Mouse (Mus musculus): Measurements from ENCODE around the gene Als2cr12.
"Not testable (repeated sequence)": the region's sequence is repeated elsewhere in the genome, so short reads cannot be mapped to it uniquely, and the experiment has no call there.

Gene Als2cr12

GRCm38 (mm10) chr1:58695810-58696209, at the start of gene Als2cr12:
Gene Als2cr12, minus strand, starts transcription at chr1:58695989.
- DNase-seq (ENCODE audit: low spot score in 2 of 2), result not testable (repeated sequence)

DNA sequence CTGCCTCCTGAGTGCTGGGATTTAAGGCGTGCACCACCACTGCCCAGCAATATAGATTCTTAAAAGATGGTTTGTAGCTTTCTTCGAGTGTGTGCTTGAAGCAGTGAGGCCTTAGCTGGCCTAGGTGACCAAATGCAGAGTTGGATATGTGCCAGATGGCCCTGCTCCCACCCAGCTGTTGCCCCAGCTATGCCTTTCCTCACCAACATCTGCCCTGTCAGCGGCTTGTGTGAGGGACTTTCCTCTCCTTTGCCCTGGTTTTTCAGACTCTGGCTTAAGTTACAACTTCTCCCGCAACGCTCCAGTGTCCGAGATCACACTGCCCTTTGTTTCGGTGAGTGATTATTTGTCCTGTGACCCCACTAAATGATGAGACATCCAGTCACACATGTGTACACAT, 48.9 kb upstream of the Als2cr12 start:
- DNase-seq (ENCODE audit: low spot score in 2 of 2), result no peak

DNA sequence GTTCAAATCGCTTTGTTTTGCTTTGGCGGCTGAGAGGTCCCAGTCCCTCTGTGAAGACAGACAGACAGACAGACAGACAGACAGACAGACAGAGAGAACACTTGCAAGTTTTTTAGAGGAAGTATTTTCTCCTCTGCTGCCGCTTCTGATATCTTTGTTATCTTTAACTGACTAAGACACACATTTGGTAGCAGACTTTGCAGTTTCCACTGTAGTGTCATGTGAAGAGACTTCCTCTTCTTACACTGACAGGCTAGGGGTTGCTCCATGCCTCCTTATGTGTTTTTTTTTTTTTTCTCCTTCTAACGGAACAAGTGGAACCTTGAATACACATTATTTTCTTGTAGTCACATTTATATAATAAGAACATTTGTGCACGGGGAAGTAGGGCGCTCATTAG, 47.5 kb upstream of the Als2cr12 start:
- no peak for DNase-seq (ENCODE audit: low spot score in 2 of 2)

DNA sequence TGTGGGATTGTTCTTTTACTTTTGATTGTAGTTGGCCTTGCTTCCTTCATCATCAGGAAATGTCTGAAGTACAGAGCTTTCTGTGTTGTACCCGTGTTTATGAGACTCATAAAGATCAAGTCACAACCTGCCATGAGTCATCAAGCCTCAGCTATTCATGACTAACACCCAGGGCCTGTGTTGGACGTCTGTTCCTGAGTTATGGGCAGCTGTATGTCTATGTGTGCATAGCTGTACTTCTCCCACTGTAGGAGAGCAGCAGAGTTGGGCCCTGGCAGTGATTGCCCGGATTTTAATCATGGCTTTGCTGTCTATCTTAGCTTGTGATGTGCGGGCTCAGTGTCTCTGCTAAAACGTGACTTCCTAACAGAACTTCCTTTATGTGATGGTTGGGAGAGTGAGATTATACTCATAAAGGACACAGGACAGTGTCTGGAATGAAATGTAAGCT, 46.8 kb upstream of the Als2cr12 start:
- DNase-seq (ENCODE audit: low spot score in 2 of 2), result no peak

DNA sequence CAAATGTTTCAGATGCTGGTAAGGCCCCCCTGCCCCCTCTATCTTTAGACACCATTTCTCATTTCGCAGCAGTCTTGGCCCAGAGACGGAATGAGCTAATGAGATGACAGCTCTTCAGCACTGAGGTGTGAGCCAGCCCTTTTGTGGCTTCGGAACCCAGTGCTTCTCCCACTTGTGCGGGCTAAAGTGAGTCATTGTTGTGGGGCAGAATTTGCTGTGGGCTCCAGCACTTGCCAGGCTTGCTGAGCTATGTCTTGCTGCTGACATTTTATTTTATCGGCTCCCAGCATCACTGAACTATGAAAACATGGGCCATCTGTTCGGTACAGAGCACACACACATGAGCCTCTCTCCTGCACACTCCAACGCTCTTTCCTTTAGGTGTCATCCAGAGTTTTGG, 43.7 kb upstream of the Als2cr12 start:
- peak; percentile 82 to 85 for DNase-seq (ENCODE audit: low spot score in 2 of 2)

GRCm38 (mm10) chr1:58736968-58737367, 41.2 kb upstream of the Als2cr12 start:
- peak; percentile 45 to 78 for DNase-seq (ENCODE audit: low spot score in 2 of 2)

DNA sequence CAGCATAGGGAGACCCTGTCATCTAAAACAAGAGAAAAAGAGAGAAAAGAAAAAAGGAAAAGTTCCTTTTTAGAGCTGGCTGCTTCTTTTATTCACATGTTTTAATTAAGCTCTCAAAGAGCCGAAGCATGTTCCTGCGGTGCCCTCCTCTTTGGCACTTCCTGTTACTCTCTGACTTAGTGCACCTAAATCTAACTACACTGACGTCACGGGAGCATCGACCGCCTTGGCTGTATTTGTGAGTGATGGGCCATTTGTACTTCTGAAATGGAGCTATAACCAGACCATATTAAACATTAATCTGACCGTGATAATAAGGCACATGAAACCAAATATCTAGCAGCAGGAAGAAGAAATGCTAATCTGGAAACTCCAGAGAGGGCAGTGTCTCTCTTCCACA, 40.2 kb upstream of the Als2cr12 start:
- DNase-seq (ENCODE audit: low spot score in 2 of 2), result no peak

- no peak for DNase-seq (ENCODE audit: low spot score in 2 of 2)
Measured at GRCm38 (mm10) chr1:58734043-58734920, 38.5 kb upstream of the Als2cr12 start.

DNA sequence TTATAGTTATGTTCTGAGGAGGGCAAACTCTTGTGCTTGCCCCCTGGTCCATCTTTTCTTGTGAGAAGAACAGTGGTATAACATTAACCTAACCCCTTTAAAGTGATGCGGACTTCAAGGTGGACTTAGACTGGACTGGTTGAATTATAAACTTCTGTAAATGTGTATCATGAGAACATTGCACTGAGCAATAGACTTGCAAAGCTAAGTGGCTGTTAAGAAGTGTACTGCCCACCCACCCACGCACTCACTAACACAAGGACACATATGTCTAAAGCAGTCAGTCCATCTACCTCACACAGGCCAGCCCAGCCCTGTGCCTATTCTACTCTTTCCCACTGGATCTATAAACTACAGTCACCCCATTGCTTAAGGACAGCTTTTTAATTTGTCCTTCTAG, 37.8 kb upstream of the Als2cr12 start:
- no peak for DNase-seq (ENCODE audit: low spot score in 2 of 2)

- DNase-seq (ENCODE audit: low spot score in 2 of 2), result no peak
Measured at GRCm38 (mm10) chr1:58728590-58728868, 32.7 kb upstream of the Als2cr12 start.

GRCm38 (mm10) chr1:58727747-58728589, 32.2 kb upstream of the Als2cr12 start:
- DNase-seq (ENCODE audit: low spot score in 2 of 2), result no peak

DNA sequence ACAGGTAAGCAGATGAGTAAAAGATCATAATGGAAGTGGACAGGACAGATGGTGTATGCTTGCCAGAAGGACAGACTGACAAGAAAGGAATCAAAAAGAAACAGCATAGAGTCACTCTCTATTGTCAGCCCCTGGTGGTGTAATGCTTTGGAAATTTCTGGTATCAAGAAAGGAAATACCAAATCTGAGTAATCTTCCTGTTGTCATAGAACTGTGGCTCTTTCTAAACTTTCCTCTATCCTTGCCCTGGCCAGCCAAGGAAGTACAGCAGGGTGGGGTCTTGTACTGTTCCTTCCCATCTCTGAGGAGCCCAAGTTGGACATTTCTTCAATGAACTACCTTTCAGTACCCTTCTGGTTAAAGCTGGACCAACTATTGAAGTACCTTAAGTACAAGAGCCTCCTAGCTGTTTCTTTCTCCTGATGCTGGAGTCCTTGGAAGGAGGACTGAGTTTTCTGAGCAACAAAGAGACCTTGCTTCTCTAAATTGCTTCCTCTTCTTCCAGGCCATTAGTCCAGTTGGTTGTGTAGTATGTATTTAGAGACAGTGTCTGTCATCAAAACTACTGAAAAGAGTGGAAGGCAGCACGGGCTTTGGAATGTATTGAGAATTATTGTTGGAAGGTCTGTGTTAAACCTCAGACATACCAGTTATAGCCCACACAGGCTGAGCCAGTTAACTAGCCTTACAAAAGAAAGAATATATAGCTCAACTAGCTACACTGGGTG, 31.4 kb upstream of the Als2cr12 start:
- no peak for DNase-seq (ENCODE audit: low spot score in 2 of 2)

GRCm38 (mm10) chr1:58725767-58726166, 30.0 kb upstream of the Als2cr12 start:
- no peak for DNase-seq (ENCODE audit: low spot score in 2 of 2)

- no peak for DNase-seq (ENCODE audit: low spot score in 2 of 2)
Measured at GRCm38 (mm10) chr1:58725095-58725494, 29.3 kb upstream of the Als2cr12 start.

GRCm38 (mm10) chr1:58724533-58724932, 28.7 kb upstream of the Als2cr12 start:
- DNase-seq (ENCODE audit: low spot score in 2 of 2), result no peak

- DNase-seq (ENCODE audit: low spot score in 2 of 2), result no peak
Measured at GRCm38 (mm10) chr1:58723809-58724405, 28.1 kb upstream of the Als2cr12 start.

GRCm38 (mm10) chr1:58723062-58723808, 27.4 kb upstream of the Als2cr12 start:
- no peak for DNase-seq (ENCODE audit: low spot score in 2 of 2)

DNA sequence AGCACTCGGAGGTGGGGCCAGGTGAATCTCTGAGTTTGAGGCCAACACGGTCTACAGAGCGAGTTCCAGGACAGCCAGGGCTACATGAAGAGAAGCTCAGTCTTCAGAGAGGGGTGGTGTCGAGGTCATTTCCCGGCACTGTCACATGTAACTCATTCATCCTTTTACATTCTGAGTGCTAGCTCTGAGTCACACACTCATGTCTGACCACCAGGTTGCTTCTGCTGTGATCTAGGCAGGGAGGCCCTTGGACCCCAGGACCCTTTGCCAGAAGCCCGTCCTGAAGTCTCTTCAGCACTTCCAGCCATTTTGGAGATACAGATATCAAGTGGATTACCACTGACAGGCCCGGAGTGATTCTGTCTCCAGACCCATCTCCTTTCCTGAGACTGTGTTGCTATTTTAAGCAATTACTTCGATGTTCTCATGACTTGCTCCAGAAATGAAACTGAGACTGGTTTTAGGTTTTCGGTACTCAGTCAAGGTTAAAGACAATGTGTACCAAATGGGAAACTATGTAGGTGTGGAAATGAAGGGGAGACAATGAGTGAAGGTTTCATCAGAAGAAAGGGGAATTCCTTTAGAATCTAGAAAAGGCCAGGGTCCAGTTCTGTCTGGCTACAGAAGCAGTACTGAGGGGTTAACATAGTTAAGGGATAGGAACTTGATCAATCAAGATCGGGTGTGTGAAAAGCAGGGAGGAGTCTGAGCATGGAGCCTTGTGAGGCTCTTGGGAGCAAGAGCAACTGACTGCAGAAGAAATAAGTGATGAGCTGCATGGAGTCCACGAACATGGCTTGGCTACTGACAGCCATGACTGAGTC, 26.5 kb upstream of the Als2cr12 start:
- DNase-seq (ENCODE audit: low spot score in 2 of 2), result no peak

DNA sequence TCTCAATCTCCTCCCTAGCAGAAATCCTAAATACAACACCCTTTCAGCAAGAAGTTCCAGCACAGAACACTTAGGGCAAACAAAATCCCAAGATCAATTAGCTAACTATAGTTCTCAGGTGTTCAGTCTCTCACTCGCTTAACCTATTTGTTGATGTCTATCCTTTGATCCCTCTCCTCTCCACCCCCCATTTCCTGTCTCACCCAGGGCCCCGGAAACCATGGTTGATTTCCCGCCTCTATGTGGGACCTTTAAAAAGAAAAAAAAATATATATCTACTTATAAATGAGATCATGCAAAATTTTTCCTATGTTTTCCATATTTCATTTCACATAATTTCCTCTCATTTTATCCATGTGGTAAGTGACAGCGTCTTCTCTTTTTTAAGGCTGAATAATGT, 25.2 kb upstream of the Als2cr12 start:
- no peak for DNase-seq (ENCODE audit: low spot score in 2 of 2)

GRCm38 (mm10) chr1:58720090-58720489, 24.3 kb upstream of the Als2cr12 start:
- DNase-seq (ENCODE audit: low spot score in 2 of 2), result no peak
